Mouse (Mus musculus) CH12.LX (cell line): ENCODE data around the gene Stk24. TPM values are rescaled to one million over a fixed set of nuclear protein-coding genes. Genes with fewer than 3 reads are reported as not detected.

ENCODE experiments used
- DNase-seq: peaks from one replicate; pipeline ENCODE4 v3.0.0-alpha.2; 2013; ENCODE audit errors: extremely low read depth
- H3K27ac ChIP-seq: 2 replicates; pipeline ENCODE4 v1.5.1; 2012; ENCODE audit warnings: low read depth, mild to moderate bottlenecking, control low read depth, moderate library complexity; ENCODE audit not compliant: insufficient read depth
- H3K27me3 ChIP-seq: replicated peaks from 2 replicates; pipeline ENCODE3; 2012; ENCODE audit warnings: inconsistent platforms
- H3K36me3 ChIP-seq, 2 experiments: replicated peaks in 1 of 2; 2 replicates each; pipeline versions ENCODE3 to v1.6.1; 2012; ENCODE audit warnings: inconsistent platforms in 1 of 2, low read length in 1 of 2, mild to moderate bottlenecking in 1 of 2, mixed read lengths in 1 of 2, moderate library complexity in 1 of 2; ENCODE audit not compliant: control insufficient read depth in 1 of 2, insufficient read depth in 1 of 2
- H3K4me1 ChIP-seq, 2 experiments: 2 replicates each; pipeline ENCODE4 v1.6.1; 2012; ENCODE audit warnings: inconsistent platforms in 1 of 2, moderate library complexity in 1 of 2; ENCODE audit not compliant: insufficient read depth in 2 of 2, control insufficient read depth in 1 of 2
- H3K4me2 ChIP-seq: 2 replicates; pipeline ENCODE4 v1.6.1; 2012; ENCODE audit warnings: low read depth, mild to moderate bottlenecking, control low read depth; ENCODE audit not compliant: poor library complexity, insufficient read depth, severe bottlenecking
- H3K4me3 ChIP-seq, 3 experiments: fragments of 150-350 bp in 1 of 3; sonication (generic) in 1 of 3; replicated peaks in 1 of 3; 2 replicates each; pipeline versions ENCODE3 to v1.5.1; 2011 to 2012; ENCODE audit warnings: low read depth in 2 of 3, low read length in 2 of 3, mild to moderate bottlenecking in 2 of 3, moderate library complexity in 2 of 3, control low read depth in 1 of 3, improper control_type of control experiment in 1 of 3, inconsistent platforms in 1 of 3, mixed read lengths in 1 of 3; ENCODE audit not compliant: poor library complexity in 1 of 3
- H3K79me2 ChIP-seq: replicated peaks from 2 replicates; pipeline ENCODE4 v1.6.1; 2012; ENCODE audit warnings: mild to moderate bottlenecking, moderate library complexity; ENCODE audit not compliant: control insufficient read depth, poor library complexity, insufficient read depth, severe bottlenecking; ENCODE audit errors: extremely low read depth
- H3K9ac ChIP-seq: 2 replicates; pipeline ENCODE4 v1.6.1; 2012; ENCODE audit warnings: low read depth, mild to moderate bottlenecking, control low read depth, moderate library complexity; ENCODE audit not compliant: insufficient read depth
- H3K9me3 ChIP-seq: replicated peaks from 2 replicates; pipeline ENCODE3; 2012; ENCODE audit warnings: low read length, inconsistent platforms, mixed read lengths
- CHD1 ChIP-seq: IDR thresholded peaks from 2 replicates; pipeline ENCODE4 v1.6.1; 2012; ENCODE audit warnings: low read depth, low read length, improper control_type of control experiment, inconsistent platforms
- E2F4 ChIP-seq: IDR thresholded peaks from 2 replicates; pipeline ENCODE4 v1.6.1; 2011; ENCODE audit warnings: low read depth, low read length, improper control_type of control experiment; ENCODE audit not compliant: insufficient replicate concordance
- ELF1 ChIP-seq: IDR thresholded peaks from 2 replicates; pipeline ENCODE4 v1.6.1; 2014; ENCODE audit warnings: low read depth, mild to moderate bottlenecking, inconsistent platforms, low read length, improper control_type of control experiment
- EP300 ChIP-seq: IDR thresholded peaks from 2 replicates; pipeline ENCODE4 v1.6.1; 2011; ENCODE audit warnings: low read length, improper control_type of control experiment
- MEF2A ChIP-seq: IDR thresholded peaks from 2 replicates; pipeline ENCODE4 v1.6.1; 2014; ENCODE audit warnings: low read depth, mild to moderate bottlenecking, inconsistent platforms, low read length, improper control_type of control experiment, borderline replicate concordance
- MYC ChIP-seq: IDR thresholded peaks from 2 replicates; pipeline ENCODE4 v1.6.1; 2011; ENCODE audit warnings: low read depth, mild to moderate bottlenecking, improper control_type of control experiment, low read length
- NRF1 ChIP-seq: IDR thresholded peaks from 2 replicates; pipeline ENCODE4 v1.6.1; 2014; ENCODE audit warnings: low read depth, mild to moderate bottlenecking, inconsistent platforms, low read length, improper control_type of control experiment, moderate library complexity
- RAD21 ChIP-seq: IDR thresholded peaks from 2 replicates; pipeline ENCODE4 v1.6.1; 2011; ENCODE audit warnings: low read depth, mild to moderate bottlenecking, low read length, improper control_type of control experiment, moderate library complexity
- RCOR1 ChIP-seq: conservative IDR thresholded peaks from 2 replicates; pipeline ENCODE4 v1.6.1; 2012; ENCODE audit warnings: low read depth, mild to moderate bottlenecking, inconsistent platforms, low read length, improper control_type of control experiment
- SIN3A ChIP-seq: IDR thresholded peaks from 2 replicates; pipeline ENCODE4 v1.6.1; 2012; ENCODE audit warnings: low read length, improper control_type of control experiment, inconsistent platforms
- TCF12 ChIP-seq: IDR thresholded peaks from 2 replicates; pipeline ENCODE4 v1.6.1; 2014; ENCODE audit warnings: low read depth, mild to moderate bottlenecking, inconsistent platforms, low read length, improper control_type of control experiment
- USF1 ChIP-seq: IDR thresholded peaks from 2 replicates; pipeline ENCODE4 v1.6.1; 2014; ENCODE audit warnings: low read depth, mild to moderate bottlenecking, inconsistent platforms, low read length, improper control_type of control experiment
- ZC3H11A ChIP-seq: IDR thresholded peaks from 2 replicates; pipeline ENCODE4 v1.6.1; 2012; ENCODE audit warnings: low read depth, mild to moderate bottlenecking, inconsistent platforms, low read length, improper control_type of control experiment
- dilution Hi-C: fragments of 300-500 bp; cut with MboI; formaldehyde crosslinking; loops from 2 replicates; pipeline ENCODE4 v1.14.3; 2020; ENCODE audit warnings: low sequenced_read_pairs; ENCODE audit not compliant: extremely low pct_unique_long_range_greater_than_20kb, extremely low pct_ligation_motif_present
- in situ Hi-C: fragments of 300-500 bp; cut with MboI; formaldehyde crosslinking; loops from 3 replicates; pipeline ENCODE4 v1.14.3; 2019; ENCODE audit warnings: low sequenced_read_pairs, low pct_ligation_motif_present, low pct_unique_long_range_greater_than_20kb, mixed read lengths
- polyA plus RNA-seq: library from polyadenylated mRNA; unstranded; fragments of >175 nt; gene quantifications from 2 replicates; pipeline ENCODE4 v1.2.1, GENCODE M21; 2012; ENCODE audit warnings: low read depth; ENCODE audit not compliant: insufficient read length
- total RNA-seq, 2 experiments: library from RNA; depleted of rRNA; stranded (reverse); fragments of 300-350 nt in 1 of 2; fragments of >200 nt in 1 of 2; gene quantifications; 2 replicates each; pipeline ENCODE4 v1.2.3; 2012 to 2014

Stk24 gene
- total and polyA plus RNA-seq, 3 experiments = 35.5 to 96.7 (median 52.7) TPM

- no peak for TF ChIP-seq E2F4
- TF ChIP-seq ZC3H11A = no peak
- peak; percentile 98 for TF ChIP-seq EP300
- TF ChIP-seq NRF1 = peak; percentile 51
- TF ChIP-seq CHD1 = 0 out of 2 replicates have a peak, but pooled peaks have one; percentile 67
- peak; percentile 98 for TF ChIP-seq TCF12
- TF ChIP-seq RAD21 = peak; percentile 18
- peak; percentile 97 for TF ChIP-seq SIN3A
- TF ChIP-seq ELF1 = peak; percentile 88
- TF ChIP-seq RCOR1 = peak; percentile 98
Measured at GRCm38 (mm10) chr14:121365991-121366728, 13.7 kb downstream of the Stk24 start (continued).

- H3K27ac ChIP-seq = peak overlapping the region; percentile 97
- dilution Hi-C loops = no loop called here
- H3K4me3 ChIP-seq = peak overlapping the region in 2 of 3 experiments; percentile 12 to 52
- H3K9ac ChIP-seq = 0 out of 2 replicates have a peak overlapping the region, but pooled peaks have one; percentile 18
- DNase-seq = no peak
- H3K27me3 ChIP-seq = no peaks in the 10 kb centered on the region
- H3K4me2 ChIP-seq = peak overlapping the region; percentile 72
- TF ChIP-seq MEF2A = no peak
- H3K79me2 ChIP-seq = peaks cover 91% of the 10 kb centered on the region
- peaks cover 12 to 62% of the 10 kb centered on the region in 2 experiments for H3K36me3 ChIP-seq
- peaks cover 34 to 94% of the 10 kb centered on the region in 2 experiments for H3K4me1 ChIP-seq
- in situ Hi-C loops = no loop called here
- H3K9me3 ChIP-seq = peaks cover 9% of the 10 kb centered on the region
Measured at GRCm38 (mm10) chr14:121365390-121365789, 14.4 kb downstream of the Stk24 start.

- dilution Hi-C loops = no loop called here
- Histone ChIP-seq H3K27ac (no peak overlapping the region), H3K4me3 (no peak overlapping the region), H3K36me3 (peaks cover 14 to 66% of the 10 kb centered on the region in 2 experiments), H3K79me2 (peaks cover 91% of the 10 kb centered on the region), H3K9me3 (peaks cover 9% of the 10 kb centered on the region), H3K27me3 (no peaks in the 10 kb centered on the region), H3K9ac (no peak overlapping the region), H3K4me1 (peaks cover 30 to 95% of the 10 kb centered on the region in 2 experiments), H3K4me2 (no peak overlapping the region)
- in situ Hi-C loops = no loop called here
- DNase-seq = no peak
- TF ChIP-seq MYC (no peak), RAD21 (no peak), USF1 (no peak)
Measured at GRCm38 (mm10) chr14:121364282-121364681, 15.5 kb downstream of the Stk24 start.
